Mouse (Mus musculus): ENCODE data around the gene Rragd.

DNA sequence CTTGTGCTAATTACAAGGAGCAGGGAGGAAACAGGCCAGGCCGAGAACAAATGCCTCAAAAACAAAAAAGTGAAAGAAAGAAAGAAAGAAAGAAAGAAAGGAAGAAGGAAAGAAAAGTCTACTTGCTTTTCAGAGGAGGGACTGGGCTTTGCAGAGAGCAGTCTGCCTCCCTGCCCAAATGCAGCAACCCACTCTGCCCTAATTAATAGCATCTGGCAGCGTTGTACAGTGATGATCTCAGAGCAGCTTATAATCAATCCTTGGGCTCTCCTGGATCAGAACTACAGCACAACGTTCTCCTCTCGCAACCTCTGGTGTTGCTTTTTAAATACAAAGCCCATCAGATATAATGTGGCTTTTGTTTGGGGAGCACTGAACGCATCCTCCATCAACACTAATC, 42.9 kb upstream of the Rragd start:
- TF ChIP-seq CTCF (IDR thresholded peaks at IDR 0.05; ENCODE audit: borderline replicate concordance, insufficient read depth, low read depth, low read length) (no peak), POLR2A (IDR thresholded peaks at IDR 0.05; ENCODE audit: borderline replicate concordance, insufficient read depth, low read length) (no peak)
